Mouse (Mus musculus): ENCODE measurements at regions not wholly inside any gene's neighbourhood (a gene's known extent, or its start where the extent isn't known, plus 50 kb on each side); places are given as distances from the start of the nearest gene placed in this dataset.

DNA sequence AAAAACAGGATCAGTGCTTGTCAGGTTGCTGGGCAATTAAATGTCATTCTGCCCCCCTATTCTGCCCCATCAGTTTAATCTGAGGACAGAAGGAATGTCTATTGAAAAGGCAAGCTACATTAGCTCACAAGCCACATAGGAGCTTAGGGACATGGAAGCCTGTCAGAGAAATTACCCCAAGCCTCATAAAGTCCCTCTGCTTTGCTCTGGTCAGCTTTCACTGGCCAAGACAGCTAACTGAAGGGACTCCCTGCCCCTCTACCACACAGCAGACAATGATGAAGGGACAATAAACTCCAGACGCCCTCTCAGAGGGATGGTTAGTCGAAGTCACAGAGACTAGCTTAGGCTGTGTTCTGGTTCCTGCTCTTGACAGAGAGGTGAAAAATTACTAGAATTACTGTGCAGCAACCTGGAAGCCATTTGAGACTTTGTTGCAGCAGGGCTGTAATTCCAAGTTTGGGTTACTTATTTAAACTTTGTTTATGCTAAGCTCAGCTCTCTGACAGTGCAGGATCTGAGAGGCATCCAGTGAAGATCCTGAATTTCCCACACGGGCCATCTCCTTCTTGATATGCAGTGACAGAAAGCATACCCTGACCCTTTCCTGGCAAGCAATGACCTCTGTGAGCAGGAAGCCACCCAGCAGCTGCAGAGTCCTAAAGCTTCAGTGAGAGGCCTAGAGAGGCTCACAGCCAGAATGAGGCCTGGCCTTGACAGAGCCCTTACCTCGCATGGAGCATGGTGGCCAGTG is 95.2 kb upstream of the Tmtc1 start:
- no peak for DNase-seq

DNA sequence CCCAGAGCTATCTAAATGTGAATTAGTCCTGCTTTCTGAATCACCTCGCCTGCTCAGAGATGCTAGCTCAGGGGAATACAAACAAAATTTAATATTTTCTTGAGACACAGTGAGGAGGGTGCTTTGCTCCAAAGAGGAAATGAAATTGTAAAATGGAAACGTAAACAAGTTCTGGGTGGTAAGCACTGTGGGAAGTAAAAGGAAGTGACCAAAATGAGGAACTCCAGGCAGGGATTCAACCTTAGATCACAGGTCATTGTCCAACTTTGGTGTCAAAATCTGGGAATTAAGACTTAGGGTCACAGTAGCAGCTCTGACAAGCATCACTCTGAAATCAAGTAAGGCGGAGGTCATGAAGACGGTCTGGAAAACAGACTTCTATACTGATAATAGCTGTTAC is 90.2 kb upstream of the Tmtc1 start:
- DNase-seq = no peak

GRCm38 (mm10) chr6:148531068-148531467 is 86.9 kb upstream of the Tmtc1 start:
- no peak for DNase-seq

GRCm38 (mm10) chr6:148528611-148529010 is 84.4 kb upstream of the Tmtc1 start:
- no peak for DNase-seq

DNA sequence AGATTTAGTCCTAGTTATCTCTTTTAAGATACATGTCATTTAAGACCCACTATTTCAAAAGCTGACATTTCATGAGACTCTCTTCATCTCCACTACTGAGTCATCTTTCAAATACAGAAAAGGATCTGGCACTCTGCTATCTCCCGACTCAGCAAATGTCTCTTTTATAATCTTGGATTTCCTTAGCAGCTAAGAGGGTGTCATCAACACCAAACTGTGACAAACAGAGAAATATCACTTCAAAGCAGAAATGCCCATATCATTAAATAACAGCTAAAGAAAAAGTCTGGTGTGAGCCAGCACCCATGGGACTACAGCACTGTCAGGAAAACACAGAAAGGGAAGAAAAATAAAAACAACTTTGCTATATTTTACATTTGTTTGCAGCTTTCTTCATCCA is 78.7 kb upstream of the Tmtc1 start:
- DNase-seq = no peak

DNA sequence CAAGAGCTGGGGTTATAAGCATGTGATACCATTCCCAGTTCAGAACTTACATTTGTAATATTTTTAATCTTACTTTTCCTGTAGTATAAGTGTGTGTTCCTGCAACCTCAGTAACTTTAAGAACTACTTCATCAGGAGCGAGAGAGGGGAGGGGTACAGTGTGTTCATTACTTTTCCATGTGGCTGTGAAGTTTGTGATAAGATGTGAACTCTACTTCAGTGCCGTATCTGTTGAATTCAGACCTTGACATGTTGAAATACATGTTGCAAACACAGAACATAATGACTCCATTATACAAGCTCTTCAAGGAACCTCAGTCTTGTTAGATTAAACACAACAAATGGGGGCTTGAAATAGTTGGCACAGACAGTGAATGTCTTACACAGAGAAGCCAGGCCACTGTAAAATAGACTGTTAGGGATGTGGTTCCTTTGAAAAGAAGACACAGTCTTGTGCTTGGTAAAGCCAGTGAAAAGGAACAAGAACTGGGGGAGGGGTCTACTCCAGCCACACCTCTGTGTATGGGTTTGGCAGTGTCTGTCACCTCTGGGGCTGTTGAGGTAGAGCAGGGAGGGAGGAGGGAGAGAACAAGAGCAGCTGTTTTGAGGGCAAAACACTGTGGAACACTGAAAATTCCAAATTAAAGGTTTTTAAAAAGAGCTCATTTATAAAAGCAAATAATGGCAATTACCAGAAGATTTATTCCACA is 73.5 kb upstream of the Tmtc1 start:
- no peak for DNase-seq

- DNase-seq = no peak
Measured at GRCm38 (mm10) chr6:148516654-148517053, 72.5 kb upstream of the Tmtc1 start.

DNA sequence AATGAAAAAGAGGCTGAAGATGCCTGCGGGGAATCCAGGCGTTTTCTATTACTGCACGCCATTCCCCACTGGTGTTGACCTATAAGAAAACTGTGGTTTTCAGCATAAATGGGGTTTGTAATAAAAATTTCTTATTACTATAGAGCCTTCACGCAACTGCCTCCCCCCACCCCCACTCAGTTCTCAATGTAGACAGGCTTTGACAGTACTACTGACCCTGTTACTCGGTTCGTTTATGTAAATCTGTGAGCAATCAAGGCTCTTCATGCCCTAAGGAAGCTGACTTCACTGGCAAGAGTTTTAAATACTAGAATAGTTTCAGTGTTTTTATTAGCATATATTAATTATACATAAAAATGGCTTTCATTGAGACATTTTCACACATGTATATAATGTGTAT is 70.9 kb upstream of the Tmtc1 start:
- no peak for DNase-seq

DNA sequence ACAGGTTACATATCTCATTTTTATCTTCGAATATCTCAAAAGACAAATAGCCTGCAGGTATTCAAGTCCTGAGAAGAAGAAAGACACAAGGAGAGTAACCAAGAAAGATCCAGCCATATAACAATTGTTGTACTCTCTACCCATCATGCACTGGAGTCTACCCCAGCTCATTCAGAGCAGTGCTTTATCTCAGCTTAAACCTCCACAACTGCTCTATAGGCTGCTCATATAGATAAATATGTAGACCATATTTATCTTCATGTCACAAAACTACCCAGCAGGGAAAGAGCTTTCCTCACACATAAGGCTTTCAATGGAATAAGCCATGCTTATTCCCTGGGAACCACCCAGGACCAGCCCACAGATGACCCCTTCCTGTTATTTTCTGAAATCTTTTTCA is 70.5 kb upstream of the Tmtc1 start:
- no peak for DNase-seq

- DNase-seq = no peak
Measured at GRCm38 (mm10) chr6:148514124-148514523, 69.9 kb upstream of the Tmtc1 start.

DNA sequence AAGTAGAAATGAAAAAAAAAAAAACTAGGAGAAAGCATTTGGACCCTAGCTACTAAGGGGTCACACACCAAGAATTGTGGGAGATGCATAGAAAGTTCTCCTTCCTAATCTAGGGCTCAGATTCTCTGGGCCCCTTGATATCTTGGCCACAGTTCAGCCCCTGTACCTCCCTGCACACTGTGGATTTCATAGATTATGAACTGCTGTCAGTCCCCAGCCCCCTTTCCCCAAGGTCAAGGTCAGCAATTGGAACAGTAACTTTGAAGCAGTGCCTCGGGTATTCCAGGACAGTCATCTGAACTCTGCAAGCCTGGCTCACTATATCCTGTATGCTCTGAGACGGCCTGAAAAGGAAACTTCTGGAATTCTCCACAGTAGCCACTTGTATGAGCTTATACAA is 68.9 kb upstream of the Tmtc1 start:
- no peak for DNase-seq

DNA sequence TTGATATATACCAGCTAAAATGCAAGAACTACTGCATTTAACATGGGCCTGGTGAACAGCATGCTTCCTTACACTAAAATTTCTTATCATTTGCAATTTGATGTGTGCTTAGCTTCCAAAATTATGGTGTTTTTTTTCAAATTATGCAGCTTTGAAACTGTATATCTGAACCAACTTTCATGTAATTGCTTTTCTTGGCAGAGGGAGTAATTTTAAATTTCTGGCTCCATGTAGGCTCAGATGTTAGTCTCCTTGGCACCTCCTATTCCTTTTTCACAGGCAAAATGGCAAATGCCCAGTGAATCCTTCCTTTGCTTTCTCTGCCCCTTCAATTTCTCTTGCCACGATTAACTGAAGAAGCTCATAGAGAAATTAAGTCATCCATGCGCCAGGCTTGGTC is 61.1 kb upstream of the Tmtc1 start:
- DNase-seq = no peak

DNA sequence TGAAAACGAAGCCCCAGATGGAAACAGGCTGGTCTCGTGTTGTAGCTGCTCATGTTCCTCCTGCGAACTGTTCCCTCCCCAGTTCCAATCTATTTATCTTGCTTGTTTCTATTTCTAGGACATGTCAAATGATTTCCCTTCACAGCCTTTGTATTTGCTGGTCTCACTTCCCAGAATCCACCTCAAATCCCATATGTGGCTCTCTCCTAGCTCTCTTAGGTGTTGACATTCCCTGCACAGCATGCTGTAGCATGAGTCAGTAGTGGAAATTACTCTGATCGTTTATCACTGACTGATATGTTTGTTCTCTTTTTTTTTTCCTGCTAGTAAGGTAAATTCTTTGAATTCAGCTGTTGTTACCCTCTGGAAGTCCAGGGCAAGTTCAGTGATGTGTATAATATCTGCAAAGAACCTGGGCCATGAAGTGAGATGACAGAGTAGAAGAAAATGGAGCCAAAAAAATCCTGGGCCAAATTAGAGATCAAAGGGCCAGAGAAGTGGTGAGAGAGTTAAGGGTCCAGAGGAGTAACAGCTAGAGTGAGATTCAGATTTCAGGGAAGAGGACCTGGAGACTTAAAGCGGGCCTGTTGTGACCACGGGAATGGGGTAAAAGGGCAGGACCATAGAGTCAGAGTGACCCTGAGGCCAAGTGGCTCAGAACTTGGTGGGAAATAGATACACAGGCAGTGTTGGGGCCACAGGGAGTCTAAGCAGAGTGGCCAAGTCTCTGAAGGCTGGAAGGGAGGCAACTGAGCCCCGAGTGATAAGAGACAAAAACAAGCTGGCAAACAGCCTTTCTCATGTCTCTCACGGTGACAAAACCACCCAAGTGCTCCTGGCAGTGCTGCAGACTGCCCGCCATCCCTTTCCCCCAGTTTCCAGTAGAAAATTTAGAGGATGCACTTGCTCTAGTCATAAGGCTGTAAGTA is 56.3 kb upstream of the Tmtc1 start:
- no peak for DNase-seq
